9 mouse cellular contexts compared by ENCODE assay signal in genomic region chr6:91410961-91411368, GRCm38 (mm10). TPM values are rescaled to one million over a fixed set of nuclear protein-coding genes. Genes with fewer than 3 reads are reported as not detected.
DNase-seq lines count a peak whose midpoint lies in the region; ATAC-seq and TF ChIP-seq lines count a peak whose summit lies in the region.
"Had no signal": no experiment of that assay in that cellular context is flagged by ENCODE, and none has a peak within 500 bp of the region (broad histone marks: within the 10 kb centered on the region; RNA-seq: fewer than 3 reads in every experiment).

Gene Wnt7a, minus strand, starts transcription at chr6:91411363.

- DNase-seq in layer of hippocampus, adult 2 months (ENCODE audit: low spot score in 2 of 2): no peak
- no peak for DNase-seq in layer of hippocampus, adult 9-10 months (ENCODE audit: low spot score)
- peak; percentile 53 for DNase-seq in brain, adult 2 months (ENCODE audit: low read depth, low spot score)
- peak; percentile 19 to 35 for DNase-seq in lung, postnatal 4 days
- DNase-seq in adrenal gland, postnatal 36 days: no peak

- no peaks in the 10 kb centered on the region for H3K36me3 ChIP-seq in embryonic facial prominence, embryonic 13.5 days
- H3K36me3 ChIP-seq in kidney, embryonic 15.5 days: no peaks in the 10 kb centered on the region

- ATAC-seq in embryonic facial prominence, embryonic 13.5 days (ENCODE audit: insufficient number of reproducible peaks, insufficient read depth, low FRiP score, low TSS enrichment, low read depth): peak; percentile 40; the same call in 1 of the 2 replicates
- ATAC-seq in kidney, embryonic 15.5 days (replicated peaks; ENCODE audit: low FRiP score): no peak
- ATAC-seq in granulocyte monocyte progenitor cell, adult 5-6 weeks (replicated peaks; ENCODE audit: poor library complexity, severe bottlenecking): no peak

- peaks cover 90% of the 10 kb centered on the region for H3K27me3 ChIP-seq in embryonic facial prominence, embryonic 13.5 days
- peaks cover 96% of the 10 kb centered on the region for H3K27me3 ChIP-seq in kidney, embryonic 15.5 days

- H3K4me1 ChIP-seq in embryonic facial prominence, embryonic 13.5 days: peaks cover 24% of the 10 kb centered on the region
- peaks cover 23% of the 10 kb centered on the region for H3K4me1 ChIP-seq in kidney, embryonic 15.5 days

- peak within 1 kb of the TSS; percentile 71 for H3K4me3 ChIP-seq in layer of hippocampus, adult 2 months
- peak within 1 kb of the TSS; percentile 56 for H3K4me3 ChIP-seq in embryonic facial prominence, embryonic 13.5 days
- H3K4me3 ChIP-seq in kidney, embryonic 15.5 days (replicated peaks): peak within 1 kb of the TSS; percentile 51

- TF ChIP-seq CTCF in layer of hippocampus, adult 2 months (conservative IDR thresholded peaks at IDR 0.05): no peak

- H3K27ac ChIP-seq in layer of hippocampus, adult 2 months: peak within 1 kb of the TSS; percentile 83
- no peak within 1 kb of the TSS for H3K27ac ChIP-seq in embryonic facial prominence, embryonic 13.5 days
- no peak within 1 kb of the TSS for H3K27ac ChIP-seq in kidney, embryonic 15.5 days

- H3K4me2 ChIP-seq in embryonic facial prominence, embryonic 13.5 days: peak within 1 kb of the TSS; percentile 98
- peak within 1 kb of the TSS; percentile 93 for H3K4me2 ChIP-seq in kidney, embryonic 15.5 days

- no peaks in the 10 kb centered on the region for H3K9me3 ChIP-seq in embryonic facial prominence, embryonic 13.5 days
- H3K9me3 ChIP-seq in kidney, embryonic 15.5 days (replicated peaks): no peaks in the 10 kb centered on the region

- WGBS in embryonic facial prominence, embryonic 13.5 days: under 1% methylated on average over 32 of the region's 51 CpGs
- under 1% methylated on average over 51 of the region's 51 CpGs for WGBS in kidney, embryonic 15.5 days

- H3K9ac ChIP-seq in embryonic facial prominence, embryonic 13.5 days: peak within 1 kb of the TSS; percentile 62
- no peak within 1 kb of the TSS for H3K9ac ChIP-seq in kidney, embryonic 15.5 days

RNA-seq across cellular contexts. Expression of gene Wnt7a, which starts in this region (rescaled TPM):
- total RNA-seq in layer of hippocampus, adult 2 months (2021): 10 to 100 TPM; 18.0 to 25.3 TPM
- polyA plus RNA-seq in embryonic facial prominence, embryonic 13.5 days (2015; fragmentation: Nextera tagmentation; extraction: Ambion mirVana): 1.5 and 3.3 TPM in 2 replicates
- polyA plus RNA-seq in kidney, embryonic 15.5 days (2015; fragmentation: Nextera tagmentation; extraction: Ambion mirVana): 0.05 and 0.19 TPM in 2 replicates
- not detected in 2 replicates for total RNA-seq in granulocyte monocyte progenitor cell, adult 5-6 weeks (2014; fragmentation: Nextera tagmentation)
- not detected in 2 replicates for total RNA-seq in granulocyte monocyte progenitor cell, adult 5-6 weeks (2017)
- not detected for total RNA-seq in adrenal gland, postnatal 36 days (2021)
- total RNA-seq: adrenal gland, adult 18-20 months had no signal

Comparison
In these comparisons a context has a peak if more than half of its experiments do, and no peak if none do; other contexts are left out.
1. RNA of gene Wnt7a (total RNA-seq): 18.0 to 25.3 TPM in layer of hippocampus, adult 2 months; not detected in granulocyte monocyte progenitor cell, adult 5-6 weeks and not detected in adrenal gland, postnatal 36 days; every median in the first group is over 10 times any median in the second.
2. DNase-seq: peak in brain, adult 2 months (single experiment) and lung, postnatal 4 days (2 of 2); none in layer of hippocampus, adult 2 months (0 of 2), layer of hippocampus, adult 9-10 months (single experiment) and adrenal gland, postnatal 36 days (0 of 2).
3. Peak in every context shown above with its lines, with median percentiles within 50 percentile points of each other: H3K4me3 ChIP-seq.